Mouse (Mus musculus): ENCODE data around the gene Hist1h3e. TPM values are rescaled to one million over a fixed set of nuclear protein-coding genes. Genes with fewer than 3 reads are reported as not detected.
"Not testable (repeated sequence)": the region's sequence is repeated elsewhere in the genome, so short reads cannot be mapped to it uniquely, and the experiment has no call there.

Hist1h3e gene
- total RNA-seq (2018; cell fraction: chromatin; rRNA removed): 10 to 100 TPM in 3 of 26 experiments, 1 to 10 TPM in 18, not detected in 5; 1.2 to 43.9 (median 5.4) TPM
- 10 to 100 TPM in 18 of 26 experiments, 1 to 10 TPM in 8; 1.9 to 45.8 (median 15.7) TPM for total RNA-seq (2018; cell fraction: cytosol; rRNA removed)
- total RNA-seq (2018; cell fraction: nucleus; rRNA removed): 10 to 100 TPM in 6 of 26 experiments, 1 to 10 TPM in 19, not detected in 1; 1.2 to 29.8 (median 4.3) TPM
- 0.26 TPM in 1 of 3 replicates, not detected in the others for polyA plus RNA-seq (2018)

DNA sequence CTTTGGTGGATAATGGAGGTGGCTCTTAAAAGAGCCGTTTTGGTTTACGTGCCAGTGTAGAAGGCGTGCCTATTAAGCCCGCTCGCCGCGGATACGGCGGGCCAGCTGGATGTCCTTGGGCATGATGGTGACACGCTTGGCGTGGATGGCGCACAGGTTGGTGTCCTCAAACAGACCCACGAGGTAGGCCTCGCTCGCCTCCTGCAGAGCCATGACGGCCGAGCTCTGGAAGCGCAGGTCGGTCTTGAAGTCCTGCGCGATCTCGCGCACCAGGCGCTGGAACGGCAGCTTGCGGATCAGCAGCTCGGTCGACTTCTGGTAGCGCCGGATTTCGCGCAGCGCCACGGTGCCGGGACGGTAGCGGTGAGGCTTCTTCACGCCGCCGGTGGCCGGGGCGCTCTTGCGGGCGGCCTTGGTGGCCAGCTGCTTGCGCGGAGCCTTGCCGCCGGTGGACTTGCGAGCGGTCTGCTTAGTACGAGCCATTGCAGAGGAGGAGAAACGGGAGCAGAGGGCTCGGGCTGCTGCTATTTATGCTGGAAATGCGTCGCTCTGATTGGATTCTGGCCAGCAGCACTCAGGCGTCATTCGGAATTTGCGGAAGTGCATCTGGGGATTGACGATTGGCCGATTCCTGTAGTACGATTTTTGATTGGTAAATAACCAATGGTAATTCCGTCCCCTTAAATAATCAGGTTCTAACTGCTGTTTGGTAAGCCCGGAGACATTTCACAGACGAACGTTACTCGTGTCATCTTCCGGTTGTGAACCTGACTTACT is at the start of gene Hist1h3e:
TSS of gene Hist1h3e (minus strand) at position 487 of the 777 bp plus-strand sequence.
- 0% methylated on average over 23 of the region's 67 CpGs for WGBS (ENCODE audit: missing documents)

GRCm38 (mm10) chr13:23611638-23612037 is 49.5 kb upstream of the Hist1h3e start:
- WGBS (ENCODE audit: missing documents): 90% methylated on average over 3 of the region's 3 CpGs
- H3K4me3 ChIP-seq (ENCODE audit: inconsistent target): no peak overlapping the region
- no peaks in the 10 kb centered on the region for H3K36me3 ChIP-seq (ENCODE audit: inconsistent target)
- no peak overlapping the region for H3K27ac ChIP-seq
- no peaks in the 10 kb centered on the region for H3K79me2 ChIP-seq (ENCODE audit: inconsistent target)

More for the DNA sequence above, at the start of gene Hist1h3e:
- Histone ChIP-seq H3K27ac (peak within 1 kb of the TSS; percentile 91), H3K4me3 (ENCODE audit: inconsistent target) (peak within 1 kb of the TSS; percentile 15; the same call in 1 of the 2 replicates)
- not testable (repeated sequence) for H3K79me2 ChIP-seq (ENCODE audit: inconsistent target); H3K36me3 ChIP-seq (ENCODE audit: inconsistent target)

DNA sequence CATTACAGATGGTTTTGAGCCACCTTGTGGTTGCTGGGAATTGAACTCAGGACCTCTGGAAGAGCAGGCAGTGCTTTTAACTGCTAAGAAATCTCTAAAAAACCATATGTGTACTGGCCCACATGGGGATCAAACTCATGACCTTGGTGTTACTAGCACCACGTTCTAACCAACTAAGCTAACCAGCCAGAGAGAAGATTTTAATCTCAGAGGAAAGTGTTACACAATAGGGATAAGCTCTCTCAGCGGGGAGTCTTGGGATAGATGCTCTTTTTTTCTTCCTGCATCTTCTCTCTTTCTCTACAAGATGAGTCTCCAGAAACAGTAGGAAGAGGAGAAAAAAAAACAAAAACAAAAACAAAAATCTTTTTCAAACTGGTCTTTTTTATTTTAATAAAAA is 48.2 kb upstream of the Hist1h3e start:
- Histone ChIP-seq H3K79me2 (ENCODE audit: inconsistent target) (no peaks in the 10 kb centered on the region), H3K4me3 (ENCODE audit: inconsistent target) (no peak overlapping the region), H3K36me3 (ENCODE audit: inconsistent target) (no peaks in the 10 kb centered on the region), H3K27ac (no peak overlapping the region)
- 92% methylated on average over 2 of the region's 2 CpGs for WGBS (ENCODE audit: missing documents)

GRCm38 (mm10) chr13:23609844-23610243 is 47.7 kb upstream of the Hist1h3e start:
- H3K27ac ChIP-seq: no peak overlapping the region
- no peaks in the 10 kb centered on the region for H3K36me3 ChIP-seq (ENCODE audit: inconsistent target)
- no peak overlapping the region for H3K4me3 ChIP-seq (ENCODE audit: inconsistent target)
- H3K79me2 ChIP-seq (ENCODE audit: inconsistent target): no peaks in the 10 kb centered on the region

- no peaks in the 10 kb centered on the region for H3K79me2 ChIP-seq (ENCODE audit: inconsistent target)
- H3K4me3 ChIP-seq (ENCODE audit: inconsistent target): no peak overlapping the region
- no peaks in the 10 kb centered on the region for H3K36me3 ChIP-seq (ENCODE audit: inconsistent target)
- no peak overlapping the region for H3K27ac ChIP-seq
- WGBS (ENCODE audit: missing documents): 64% methylated on average over 4 of the region's 4 CpGs
These were observed 47.0 kb upstream of the Hist1h3e start for GRCm38 (mm10) chr13:23609209-23609608.

GRCm38 (mm10) chr13:23605052-23605451 is 42.9 kb upstream of the Hist1h3e start:
- Histone ChIP-seq H3K36me3 (ENCODE audit: inconsistent target) (no peaks in the 10 kb centered on the region), H3K79me2 (ENCODE audit: inconsistent target) (no peaks in the 10 kb centered on the region), H3K27ac (no peak overlapping the region), H3K4me3 (ENCODE audit: inconsistent target) (no peak overlapping the region)
- 97% methylated on average over 3 of the region's 3 CpGs for WGBS (ENCODE audit: missing documents)

DNA sequence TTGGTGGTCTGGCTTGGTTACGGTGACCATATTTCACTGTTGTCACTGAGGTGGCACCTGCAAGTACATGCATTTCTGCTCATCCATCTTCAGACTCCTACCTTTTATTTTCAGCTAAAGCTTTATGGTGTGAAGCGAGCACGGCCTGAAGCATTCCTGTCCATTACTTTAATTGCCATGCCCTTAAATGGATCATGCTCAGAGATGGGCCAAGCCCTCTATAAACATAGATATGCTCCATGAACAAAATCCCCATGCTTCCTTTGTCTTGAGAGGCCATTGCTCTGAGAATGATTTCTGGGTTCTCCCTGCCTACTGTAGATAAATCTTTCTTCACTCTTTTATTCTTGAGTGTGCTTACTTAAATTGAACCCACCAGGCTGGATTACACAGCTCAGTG is 42.3 kb upstream of the Hist1h3e start:
- WGBS (ENCODE audit: missing documents): 93% methylated on average over 3 of the region's 3 CpGs

DNA sequence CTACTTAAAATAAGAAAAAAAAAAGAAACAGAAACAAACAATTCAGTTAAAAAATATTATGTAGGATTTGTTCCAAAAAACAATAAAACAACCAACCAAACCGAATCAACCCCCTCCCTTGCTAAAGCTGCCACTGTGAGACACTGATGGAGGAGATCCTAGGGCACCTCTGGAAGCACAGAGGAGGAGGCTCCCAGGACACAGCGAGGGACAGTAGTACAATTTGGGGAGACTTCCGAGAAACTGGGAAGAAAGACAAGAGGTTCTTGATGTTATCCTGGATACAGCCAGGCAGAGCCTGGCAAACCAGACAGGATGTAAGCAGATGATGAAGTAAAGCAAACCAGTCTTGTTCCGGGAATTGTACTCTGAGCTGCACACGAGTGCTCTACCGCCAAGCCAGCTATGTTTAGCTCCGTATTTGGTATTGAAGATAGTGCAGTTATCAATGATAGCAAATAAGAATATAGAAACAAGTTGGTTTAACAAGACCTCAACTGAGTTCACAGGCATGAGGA is 41.1 kb upstream of the Hist1h3e start:
- Histone ChIP-seq H3K4me3 (ENCODE audit: inconsistent target) (no peak overlapping the region), H3K27ac (no peak overlapping the region), H3K79me2 (ENCODE audit: inconsistent target) (no peaks in the 10 kb centered on the region), H3K36me3 (ENCODE audit: inconsistent target) (no peaks in the 10 kb centered on the region)
- 83% methylated on average over 7 of the region's 7 CpGs for WGBS (ENCODE audit: missing documents)

More for the DNA sequence above, 42.3 kb upstream of the Hist1h3e start:
- H3K4me3 ChIP-seq (ENCODE audit: inconsistent target): no peak overlapping the region
- H3K79me2 ChIP-seq (ENCODE audit: inconsistent target): no peaks in the 10 kb centered on the region
- no peak overlapping the region for H3K27ac ChIP-seq
- H3K36me3 ChIP-seq (ENCODE audit: inconsistent target): no peaks in the 10 kb centered on the region

DNA sequence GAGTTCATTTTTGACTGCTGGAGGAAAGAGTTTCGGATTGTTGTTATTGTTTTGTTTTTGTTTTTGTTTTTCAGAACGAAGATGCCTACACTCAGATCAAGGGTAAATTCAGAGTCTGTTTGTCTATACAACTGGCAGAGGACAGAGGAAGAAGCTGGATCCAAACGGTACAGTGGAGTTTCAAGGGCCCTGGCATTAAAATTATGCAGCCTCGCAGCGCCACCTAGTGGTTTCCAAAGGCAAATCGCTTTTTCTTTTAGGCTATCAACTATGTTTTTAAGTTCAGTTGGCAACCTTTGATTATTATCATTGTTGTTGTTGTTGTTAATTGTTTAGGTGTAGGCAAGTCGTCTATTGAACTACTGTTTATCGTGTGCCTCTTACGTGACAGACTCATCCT is 35.8 kb upstream of the Hist1h3e start:
- H3K27ac ChIP-seq: no peak overlapping the region
- no peaks in the 10 kb centered on the region for H3K79me2 ChIP-seq (ENCODE audit: inconsistent target)
- no peak overlapping the region for H3K4me3 ChIP-seq (ENCODE audit: inconsistent target)
- no peaks in the 10 kb centered on the region for H3K36me3 ChIP-seq (ENCODE audit: inconsistent target)
- WGBS (ENCODE audit: missing documents): 9% methylated on average over 9 of the region's 9 CpGs

DNA sequence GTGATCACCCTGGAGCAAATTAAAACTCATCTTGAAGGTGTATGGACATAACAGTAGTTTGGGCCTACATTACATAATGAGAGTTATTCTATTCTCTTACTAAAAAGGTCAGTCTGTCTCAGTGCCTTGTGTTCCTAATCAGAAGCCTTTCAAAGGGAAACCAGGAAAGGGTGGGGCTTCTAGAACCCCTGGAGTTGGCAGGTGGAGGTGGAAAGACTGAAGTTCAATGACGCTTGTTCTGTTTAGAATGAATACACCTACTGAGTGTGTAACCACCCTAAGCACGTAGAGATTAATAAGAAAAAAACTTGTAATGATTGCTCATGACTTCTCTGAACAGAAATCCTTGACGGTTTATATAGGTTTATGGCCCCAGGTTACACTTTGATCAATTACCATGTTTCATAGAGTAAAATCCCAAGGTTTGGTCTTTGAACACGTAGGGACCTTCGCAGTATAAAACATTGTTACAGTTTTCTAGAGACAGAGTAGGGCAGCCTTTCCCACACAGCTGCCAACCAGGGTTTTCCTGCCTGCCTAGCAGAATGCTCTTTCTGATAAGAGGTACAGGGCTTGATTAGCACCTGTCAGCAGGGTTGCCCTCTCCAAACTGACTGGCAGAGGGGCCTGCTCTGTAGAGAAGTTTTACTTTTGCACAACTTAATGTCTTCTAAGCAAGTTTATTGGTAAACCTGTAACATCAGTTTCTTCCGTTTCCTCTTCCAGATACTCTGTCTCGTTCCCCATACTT is 33.6 kb upstream of the Hist1h3e start:
- H3K4me3 ChIP-seq (ENCODE audit: inconsistent target): no peak overlapping the region
- no peaks in the 10 kb centered on the region for H3K79me2 ChIP-seq (ENCODE audit: inconsistent target)
- H3K27ac ChIP-seq: no peak overlapping the region
- no peaks in the 10 kb centered on the region for H3K36me3 ChIP-seq (ENCODE audit: inconsistent target)
- 95% methylated on average over 7 of the region's 7 CpGs for WGBS (ENCODE audit: missing documents)

DNA sequence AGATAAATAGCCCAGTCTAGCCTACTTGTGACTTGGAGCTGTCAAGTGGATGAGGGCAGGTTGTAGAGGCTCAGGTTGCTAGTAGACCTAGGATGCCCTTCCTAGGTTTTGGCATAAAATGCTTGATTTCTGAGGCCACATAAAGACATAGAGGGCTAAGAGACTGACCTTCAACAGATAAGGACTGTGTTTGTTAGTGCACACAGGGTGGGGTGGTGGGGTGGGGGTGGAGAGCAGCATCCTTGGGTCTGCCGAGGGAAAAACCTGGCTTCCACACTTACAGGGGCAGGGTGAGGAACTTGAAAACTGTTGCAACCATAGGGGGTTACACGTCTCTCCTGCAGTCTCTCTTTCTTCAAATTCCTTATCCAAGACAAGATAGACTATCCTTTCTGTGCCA is 33.0 kb upstream of the Hist1h3e start:
- Histone ChIP-seq H3K27ac (no peak overlapping the region), H3K79me2 (ENCODE audit: inconsistent target) (no peaks in the 10 kb centered on the region), H3K4me3 (ENCODE audit: inconsistent target) (no peak overlapping the region), H3K36me3 (ENCODE audit: inconsistent target) (no peaks in the 10 kb centered on the region)
- 79% methylated on average over 2 of the region's 2 CpGs for WGBS (ENCODE audit: missing documents)

- no peaks in the 10 kb centered on the region for H3K36me3 ChIP-seq (ENCODE audit: inconsistent target)
- no peak overlapping the region for H3K4me3 ChIP-seq (ENCODE audit: inconsistent target)
- H3K27ac ChIP-seq: no peak overlapping the region
- 33% methylated on average over 5 of the region's 5 CpGs for WGBS (ENCODE audit: missing documents)
- no peaks in the 10 kb centered on the region for H3K79me2 ChIP-seq (ENCODE audit: inconsistent target)
These were observed 31.0 kb upstream of the Hist1h3e start for GRCm38 (mm10) chr13:23593051-23593770.

GRCm38 (mm10) chr13:23592614-23593013 is 30.4 kb upstream of the Hist1h3e start:
- Histone ChIP-seq H3K36me3 (ENCODE audit: inconsistent target) (no peaks in the 10 kb centered on the region), H3K27ac (no peak overlapping the region), H3K79me2 (ENCODE audit: inconsistent target) (no peaks in the 10 kb centered on the region), H3K4me3 (ENCODE audit: inconsistent target) (no peak overlapping the region)
- WGBS (ENCODE audit: missing documents): 83% methylated on average over 7 of the region's 7 CpGs

DNA sequence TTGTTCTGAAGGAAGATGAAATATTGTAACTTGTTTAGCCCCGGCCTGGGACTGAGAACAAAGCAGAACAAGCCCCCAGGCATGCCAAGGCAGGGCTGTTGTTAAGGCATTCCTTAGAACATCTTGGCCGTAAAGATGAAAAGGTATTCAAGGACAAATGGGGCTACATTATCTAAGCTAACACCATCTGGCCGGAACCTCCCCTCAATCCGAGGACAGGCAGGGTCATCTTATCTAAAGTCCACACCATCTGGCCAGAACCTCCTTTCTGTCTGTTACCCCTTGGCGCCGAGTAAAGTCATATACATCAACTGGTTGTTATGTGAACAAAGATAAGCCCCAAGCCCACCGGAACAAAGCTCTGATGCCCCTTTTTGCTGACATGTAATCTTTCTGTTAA is 29.7 kb upstream of the Hist1h3e start:
- not testable (repeated sequence) for H3K36me3 ChIP-seq (ENCODE audit: inconsistent target); H3K27ac ChIP-seq

More for the DNA sequence above, 29.7 kb upstream of the Hist1h3e start:
- not testable (repeated sequence) for H3K79me2 ChIP-seq (ENCODE audit: inconsistent target); H3K4me3 ChIP-seq (ENCODE audit: inconsistent target)
- 97% methylated on average over 5 of the region's 7 CpGs for WGBS (ENCODE audit: missing documents)
